Mouse (Mus musculus) forebrain, embryonic 16.5 days (tissue): ENCODE measurements around the gene Nmnat1. TPM values are rescaled to one million over a fixed set of nuclear protein-coding genes. Genes with fewer than 3 reads are reported as not detected.

Source experiments
- ATAC-seq: fragments of 200-750 bp; cut with Nextera tagmentation; 2 replicates; pipeline ENCODE4 v1.8.0; 2017; ENCODE audit warnings: mild to moderate bottlenecking, moderate library complexity
- H3K27ac ChIP-seq: fragments of 300-500 bp; sonication (generic); 2 replicates; pipeline ENCODE4 v1.5.1; 2014; ENCODE audit warnings: low read length, control low read depth
- H3K27me3 ChIP-seq: fragments of 300-500 bp; sonication (generic); replicated peaks from 2 replicates; pipeline ENCODE4 v1.6.1; 2014; ENCODE audit warnings: low read length; ENCODE audit not compliant: control insufficient read depth, insufficient read depth
- H3K36me3 ChIP-seq: fragments of 300-500 bp; sonication (generic); 2 replicates; pipeline ENCODE4 v1.6.1; 2014; ENCODE audit not compliant: control insufficient read depth, insufficient read depth
- H3K4me1 ChIP-seq: fragments of 300-500 bp; sonication (generic); replicated peaks from 2 replicates; pipeline ENCODE4 v1.6.1; 2014; ENCODE audit warnings: low read length; ENCODE audit not compliant: control insufficient read depth, insufficient read depth
- H3K4me2 ChIP-seq: fragments of 300-500 bp; sonication (generic); 2 replicates; pipeline ENCODE4 v1.6.1; 2014; ENCODE audit warnings: mild to moderate bottlenecking, low read length, control low read depth
- H3K4me3 ChIP-seq: fragments of 300-500 bp; sonication (generic); replicated peaks from 2 replicates; pipeline ENCODE4 v1.5.1; 2014; ENCODE audit warnings: mild to moderate bottlenecking, low read length, control low read depth
- H3K9ac ChIP-seq: fragments of 300-500 bp; sonication (generic); replicated peaks from 2 replicates; pipeline ENCODE4 v1.6.1; 2014; ENCODE audit warnings: low read depth, low read length, control low read depth
- H3K9me3 ChIP-seq: fragments of 300-500 bp; sonication (generic); 2 replicates; pipeline ENCODE4 v1.6.1; 2016; ENCODE audit warnings: low read length; ENCODE audit not compliant: control insufficient read depth
- WGBS: fragments of 180-500 bp; shearing (Covaris S2); extraction: QIAGEN DNeasy Blood & Tissue Kit; methylation state at CpG from one replicate; pipeline ENCODE4 v1.1.7; 2014; 5-methylcytosine and 5-hydroxymethylcytosine counted together
- polyA plus RNA-seq: library from polyadenylated mRNA; unstranded; fragments of >200 nt; fragmentation: Nextera tagmentation; extraction: Ambion mirVana; gene quantifications from 2 replicates; pipeline ENCODE4 v1.2.1, GENCODE M21; 2015

Nmnat1 gene
- polyA plus RNA-seq, 1 experiment from 2014 or later, result 11.1 TPM

DNA sequence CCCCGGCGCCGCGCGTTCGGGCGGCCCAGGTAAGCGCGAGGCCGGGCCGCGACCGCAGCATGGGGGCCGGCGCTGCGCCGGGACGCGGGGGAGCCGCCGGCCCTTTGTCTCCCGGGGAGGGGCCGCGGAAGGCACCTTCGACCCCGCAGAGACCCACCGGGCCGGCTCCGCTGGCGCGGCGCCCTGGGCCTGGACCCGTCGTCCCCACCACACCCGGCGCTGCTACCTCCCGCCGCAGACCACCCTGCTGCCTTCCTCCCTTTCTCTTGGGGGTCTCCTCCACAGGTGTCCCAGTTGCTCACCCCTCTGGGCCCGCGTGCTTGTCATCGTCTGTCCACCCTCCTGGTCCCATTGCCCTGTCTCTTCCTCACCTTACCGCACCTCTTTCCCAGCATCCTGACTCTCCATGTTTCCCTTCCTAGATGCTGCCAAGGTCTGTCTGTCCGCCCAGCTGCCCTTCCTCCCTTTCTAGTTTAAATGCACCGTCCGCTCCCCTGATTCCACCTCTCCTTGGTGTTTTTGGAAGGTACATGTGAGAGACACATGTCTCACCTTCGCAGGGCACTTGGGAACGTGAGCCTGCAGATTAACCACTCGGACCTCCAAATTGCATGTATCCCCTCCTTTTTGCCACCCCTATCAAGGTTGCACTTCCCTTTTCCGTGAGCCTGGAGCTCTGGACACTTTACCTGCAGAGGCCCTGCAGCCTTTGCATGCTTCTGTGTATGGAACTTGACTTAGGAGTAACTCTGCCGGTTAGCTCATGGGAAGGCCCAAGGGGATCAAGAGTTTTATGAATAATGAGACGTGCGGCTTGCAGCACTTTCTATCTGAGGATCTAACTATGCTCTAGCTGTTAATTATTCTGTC is 33.6 kb upstream of the Nmnat1 start:
- WGBS, result 2% methylated on average over 37 of the region's 52 CpGs
- ATAC-seq, result no peak

GRCm38 (mm10) chr4:149517868-149518340 is 32.9 kb upstream of the Nmnat1 start, which contains the start of gene Ctnnbip1:
TSS of gene Ctnnbip1 (plus strand) at chr4:149518236.
- peak; percentile 98 for ATAC-seq
- no peak within 1 kb of the TSS for H3K27ac ChIP-seq
- peak within 1 kb of the TSS; percentile 96 for H3K4me2 ChIP-seq
- H3K4me3 ChIP-seq, result peak within 1 kb of the TSS; percentile 63
- H3K4me1 ChIP-seq, result peaks cover 11% of the 10 kb centered on the region
- H3K36me3 ChIP-seq, result no peaks in the 10 kb centered on the region
- WGBS, result under 1% methylated on average over 26 of the region's 46 CpGs
- H3K27me3 ChIP-seq, result no peaks in the 10 kb centered on the region
- no peaks in the 10 kb centered on the region for H3K9me3 ChIP-seq
- H3K9ac ChIP-seq, result peak within 1 kb of the TSS; percentile 93

More for the DNA sequence above, 33.6 kb upstream of the Nmnat1 start:
- no peaks in the 10 kb centered on the region for H3K9me3 ChIP-seq
- peak overlapping the region; percentile 63 for H3K4me3 ChIP-seq
- H3K4me2 ChIP-seq, result peak overlapping the region; percentile 96
- H3K27me3 ChIP-seq, result no peaks in the 10 kb centered on the region
- H3K36me3 ChIP-seq, result no peaks in the 10 kb centered on the region
- H3K4me1 ChIP-seq, result peaks cover 11% of the 10 kb centered on the region
- no peak overlapping the region for H3K27ac ChIP-seq
- H3K9ac ChIP-seq, result peak overlapping the region; percentile 93

DNA sequence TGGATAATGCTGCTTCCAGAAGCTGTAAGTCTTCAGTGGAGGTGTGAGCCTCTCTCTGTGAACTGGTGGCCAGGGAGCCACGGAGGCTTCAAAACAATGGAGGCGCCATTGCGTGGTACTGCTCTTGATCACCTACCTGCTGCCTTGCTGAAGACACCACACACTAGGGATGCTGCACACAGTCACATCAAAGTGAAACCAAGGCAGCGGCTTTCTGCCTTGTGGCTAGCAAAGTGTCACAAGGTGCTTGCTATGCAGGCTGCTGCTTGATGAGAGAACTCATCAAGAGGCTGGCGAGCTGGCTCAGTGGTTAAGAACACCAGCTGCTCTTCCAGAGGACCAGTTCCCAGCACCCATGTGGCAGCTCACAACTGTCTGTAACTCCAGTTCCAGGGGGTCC is 30.7 kb upstream of the Nmnat1 start:
- Histone ChIP-seq H3K4me1 (peaks cover 18% of the 10 kb centered on the region), H3K4me2 (no peak overlapping the region), H3K4me3 (no peak overlapping the region), H3K27ac (no peak overlapping the region), H3K9me3 (no peaks in the 10 kb centered on the region), H3K36me3 (no peaks in the 10 kb centered on the region), H3K9ac (no peak overlapping the region), H3K27me3 (no peaks in the 10 kb centered on the region)
- no peak for ATAC-seq
- WGBS, result 90% methylated on average over 5 of the region's 5 CpGs

DNA sequence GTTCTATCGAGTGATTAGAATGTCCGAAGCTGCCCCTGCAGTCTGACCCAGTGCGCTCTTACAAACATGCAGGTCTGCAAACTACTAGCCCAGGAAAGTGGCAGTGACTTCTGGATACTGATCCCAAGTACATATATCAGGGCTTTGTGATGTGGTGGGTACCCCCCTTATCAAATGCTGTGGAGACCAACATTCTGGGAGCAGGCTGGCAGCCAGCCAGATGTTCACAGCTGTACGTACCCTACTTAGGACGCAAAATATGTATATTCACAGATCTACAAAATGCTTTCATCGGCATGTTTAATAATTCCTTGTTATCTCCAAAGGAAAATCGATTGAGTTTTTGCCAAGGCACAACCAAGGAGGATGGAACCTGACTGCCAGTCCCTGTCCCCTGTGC is 27.1 kb upstream of the Nmnat1 start:
- no peaks in the 10 kb centered on the region for H3K9me3 ChIP-seq
- WGBS, result 74% methylated on average over 7 of the region's 7 CpGs
- H3K27ac ChIP-seq, result peak overlapping the region; percentile 42
- no peak overlapping the region for H3K4me3 ChIP-seq
- H3K4me1 ChIP-seq, result peaks cover 7% of the 10 kb centered on the region; the same call in 1 of the 2 replicates
- no peak overlapping the region for H3K9ac ChIP-seq
- H3K36me3 ChIP-seq, result no peaks in the 10 kb centered on the region
- no peaks in the 10 kb centered on the region for H3K27me3 ChIP-seq
- no peak overlapping the region for H3K4me2 ChIP-seq
- peak; percentile 50; the same call in 1 of the 2 replicates for ATAC-seq

DNA sequence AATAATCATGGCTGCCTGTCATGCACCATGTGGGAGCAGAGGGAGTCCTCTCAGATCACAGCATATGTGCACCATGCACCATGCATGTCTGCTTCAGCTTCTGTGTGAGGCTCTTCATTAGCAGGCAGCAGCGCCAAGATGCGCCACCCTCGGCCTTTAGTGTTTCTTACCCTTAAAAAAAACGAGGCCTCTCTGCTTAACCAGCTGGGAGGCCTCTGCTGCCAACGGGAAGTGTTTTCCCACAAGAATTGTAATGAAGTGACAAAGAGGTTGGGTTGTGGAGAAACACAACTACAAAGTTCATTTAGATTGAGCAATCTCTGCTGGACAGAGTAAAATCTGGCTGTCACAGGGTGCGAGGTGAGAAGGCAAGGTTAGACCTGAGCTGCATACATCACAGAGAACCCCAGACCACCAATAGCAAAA is 26.2 kb upstream of the Nmnat1 start:
- H3K36me3 ChIP-seq, result no peaks in the 10 kb centered on the region
- no peak overlapping the region for H3K4me2 ChIP-seq
- H3K27me3 ChIP-seq, result no peaks in the 10 kb centered on the region
- H3K4me1 ChIP-seq, result peaks cover 7% of the 10 kb centered on the region; the same call in 1 of the 2 replicates
- H3K9ac ChIP-seq, result no peak overlapping the region
- no peak overlapping the region for H3K4me3 ChIP-seq
- peak; percentile 80 for ATAC-seq
- 20% methylated on average over 6 of the region's 6 CpGs for WGBS
- H3K27ac ChIP-seq, result peak overlapping the region; percentile 42
- H3K9me3 ChIP-seq, result no peaks in the 10 kb centered on the region

DNA sequence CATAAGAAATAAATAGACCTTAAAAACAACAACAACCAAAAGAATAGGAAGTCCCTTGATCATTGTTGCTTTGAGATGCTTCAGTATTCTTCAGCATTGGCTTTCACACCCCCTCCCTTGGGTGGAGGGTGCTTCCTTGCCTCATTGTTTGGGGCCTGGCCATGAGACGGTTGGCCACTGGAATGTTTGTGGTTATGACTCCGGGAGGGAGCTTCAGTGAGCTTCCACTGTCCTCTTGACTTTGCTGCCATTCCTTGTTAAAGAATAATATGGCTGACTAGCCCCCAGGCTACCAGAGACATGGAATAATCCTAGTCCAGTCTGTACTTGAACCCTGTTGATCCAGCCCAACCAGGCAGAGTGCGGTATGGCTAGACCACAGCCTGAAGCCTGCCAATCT is 21.9 kb upstream of the Nmnat1 start:
- Histone ChIP-seq H3K27ac (no peak overlapping the region), H3K36me3 (peaks cover 3% of the 10 kb centered on the region; the same call in 1 of the 2 replicates), H3K9ac (no peak overlapping the region), H3K4me2 (no peak overlapping the region), H3K9me3 (no peaks in the 10 kb centered on the region), H3K4me1 (peaks cover 12% of the 10 kb centered on the region; the same call in 1 of the 2 replicates), H3K4me3 (no peak overlapping the region), H3K27me3 (no peaks in the 10 kb centered on the region)
- WGBS, result 94% methylated on average over 3 of the region's 3 CpGs
- no peak for ATAC-seq

GRCm38 (mm10) chr4:149505261-149505967 is 20.4 kb upstream of the Nmnat1 start:
- 14% methylated on average over 14 of the region's 15 CpGs for WGBS
- Histone ChIP-seq H3K4me1 (0 out of 2 replicates have a peak, but pooled peaks cover 5% of the 10 kb centered on the region), H3K36me3 (peaks cover 5% of the 10 kb centered on the region; the same call in 1 of the 2 replicates), H3K9ac (no peak overlapping the region), H3K27ac (no peak overlapping the region), H3K27me3 (no peaks in the 10 kb centered on the region), H3K4me3 (no peak overlapping the region), H3K4me2 (no peak overlapping the region), H3K9me3 (no peaks in the 10 kb centered on the region)
- peak; percentile 62; the same call in 1 of the 2 replicates for ATAC-seq

GRCm38 (mm10) chr4:149504858-149505257 is 19.9 kb upstream of the Nmnat1 start:
- no peak overlapping the region for H3K27ac ChIP-seq
- ATAC-seq, result peak; percentile 73

DNA sequence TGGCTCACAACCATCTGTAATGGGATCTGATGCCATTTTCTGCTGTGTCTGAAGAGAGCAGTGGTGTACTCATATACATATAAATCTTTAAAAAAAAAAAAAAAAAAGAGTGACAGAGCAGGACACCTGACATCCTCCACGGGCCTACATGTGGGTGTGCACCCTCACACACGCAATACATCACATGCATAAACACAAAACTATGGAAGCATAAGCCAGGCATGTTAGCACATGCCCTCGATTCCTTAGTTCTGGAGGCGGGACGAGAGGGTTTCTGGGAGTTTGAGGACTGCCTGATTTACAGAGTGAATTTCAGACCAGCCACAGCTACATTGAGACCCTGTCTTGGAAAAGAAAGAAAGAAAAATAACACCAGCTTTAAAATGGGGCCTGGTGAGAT is 19.4 kb upstream of the Nmnat1 start:
- H3K27ac ChIP-seq, result no peak overlapping the region
- ATAC-seq, result no peak
- H3K9ac ChIP-seq, result no peak overlapping the region
- no peaks in the 10 kb centered on the region for H3K9me3 ChIP-seq
- H3K4me3 ChIP-seq, result no peak overlapping the region
- H3K27me3 ChIP-seq, result no peaks in the 10 kb centered on the region
- 45% methylated on average over 5 of the region's 5 CpGs for WGBS
- H3K36me3 ChIP-seq, result peaks cover 9% of the 10 kb centered on the region
- no peak overlapping the region for H3K4me2 ChIP-seq
- 0 out of 2 replicates have a peak, but pooled peaks cover 5% of the 10 kb centered on the region for H3K4me1 ChIP-seq

More at GRCm38 (mm10) chr4:149504858-149505257, 19.9 kb upstream of the Nmnat1 start:
- Histone ChIP-seq H3K4me1 (0 out of 2 replicates have a peak, but pooled peaks cover 5% of the 10 kb centered on the region), H3K4me3 (no peak overlapping the region), H3K4me2 (no peak overlapping the region), H3K36me3 (peaks cover 6% of the 10 kb centered on the region; the same call in 1 of the 2 replicates), H3K9ac (no peak overlapping the region), H3K9me3 (no peaks in the 10 kb centered on the region), H3K27me3 (no peaks in the 10 kb centered on the region)
- WGBS, result 0% methylated on average over 3 of the region's 3 CpGs
